In the genomic region with DNA sequence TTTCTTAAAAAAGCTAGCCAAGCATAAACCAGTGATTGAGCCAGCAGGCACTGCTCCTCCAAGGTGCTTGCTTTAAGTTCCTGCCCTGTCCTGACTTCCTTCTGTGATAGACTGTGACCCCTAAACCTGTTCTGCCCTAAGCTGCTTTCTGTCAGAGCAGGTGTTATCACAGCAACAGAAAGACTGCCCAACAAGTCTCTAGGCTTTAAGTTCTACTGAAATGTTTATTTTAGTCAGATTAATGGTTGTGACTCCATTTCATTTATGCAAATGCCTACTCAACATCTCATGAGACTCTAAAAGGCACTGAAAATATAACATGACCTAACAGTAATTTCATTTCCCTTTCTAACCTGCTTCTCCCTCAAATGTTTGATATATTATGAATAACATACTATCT, we compare ENCODE assay signal across 20 mouse cellular contexts.
DNase-seq lines count a peak whose midpoint lies in the region.
"Had no signal": no experiment of that assay in that cellular context is flagged by ENCODE, and none has a peak within 500 bp of the region (broad histone marks: within the 10 kb centered on the region; RNA-seq: fewer than 3 reads in every experiment).

No protein-coding gene starts in this region.

- DNase-seq in cerebellum, adult 9-10 months = peak; percentile 37
- no peak for DNase-seq in cerebellum, adult 11 months
- DNase-seq in A20 (ENCODE audit: low read depth, low spot score) = peak; percentile 62
- peak; percentile 50 for DNase-seq in splenic B cell, adult 2 months (ENCODE audit: low read depth, low spot score)
- no peak for DNase-seq in ovary, adult 18-20 months (ENCODE audit: low spot score)
- DNase-seq: adrenal gland, adult 8-10 months; adrenal gland, postnatal 14 days; cerebellum, adult 11-12 months; cerebellum, adult 2 months; cerebellum, adult 9-11 months; cerebellum, postnatal 14 days; cerebellum, postnatal 36 days; embryo, embryonic 11 days had no signal

- H3K36me3 ChIP-seq in splenic B cell, adult 2 months (ENCODE audit: control insufficient read depth, insufficient read depth, low read length, poor library complexity, severe bottlenecking) = no peaks in the 10 kb centered on the region
- H3K36me3 ChIP-seq: embryonic facial prominence, embryonic 13.5 days; embryonic facial prominence, embryonic 15.5 days; forebrain, embryonic 10.5 days; forebrain, embryonic 12.5 days; G1E had no signal

- no peaks in the 10 kb centered on the region for H3K27me3 ChIP-seq in splenic B cell, adult 2 months (ENCODE audit: control insufficient read depth, insufficient read depth, low read length, poor library complexity, severe bottlenecking)
- H3K27me3 ChIP-seq: CH12.LX; embryonic facial prominence, embryonic 13.5 days; embryonic facial prominence, embryonic 15.5 days; forebrain, embryonic 12.5 days; Patski had no signal

Comparison
In these comparisons a context has a peak if more than half of its experiments do, and no peak if none do; other contexts are left out.
1. DNase-seq: peak in cerebellum, adult 9-10 months (single experiment), A20 (single experiment) and splenic B cell, adult 2 months (single experiment); none in cerebellum, adult 11 months (single experiment) and ovary, adult 18-20 months (single experiment).